Mouse (Mus musculus) cerebellum, postnatal 14 days (tissue): ENCODE measurements around the gene Ntm.
A peak's percentile ranks its signal among the peaks of the same experiment; 100 is the strongest.

Experiments used
- DNase-seq, 2 experiments: peaks; one replicate each; pipeline ENCODE4 v3.0.0; 2021; ENCODE audit warnings: mixed read lengths in 2 of 2

Ntm gene

DNA sequence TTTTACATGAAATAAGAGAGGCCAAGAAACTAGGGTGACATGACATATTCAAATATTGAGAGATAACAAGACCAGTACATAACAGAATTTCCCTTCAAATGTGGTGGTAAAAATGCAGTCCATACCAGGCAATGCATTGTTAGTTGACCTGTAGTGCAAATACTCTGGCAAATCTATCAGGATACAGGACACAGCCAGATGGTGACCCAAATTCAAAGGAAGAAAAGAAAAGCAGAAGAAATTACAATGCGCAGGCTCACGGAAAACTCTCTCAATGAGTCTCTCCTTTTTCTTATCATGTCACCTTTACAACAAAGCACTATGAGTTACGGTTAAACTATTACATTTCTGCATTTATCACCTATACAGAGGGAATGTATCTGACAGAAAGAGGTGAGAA lies 664.6 kb downstream of the Ntm start:
- DNase-seq, result peak in 1 of 2 experiments; percentile 60

DNA sequence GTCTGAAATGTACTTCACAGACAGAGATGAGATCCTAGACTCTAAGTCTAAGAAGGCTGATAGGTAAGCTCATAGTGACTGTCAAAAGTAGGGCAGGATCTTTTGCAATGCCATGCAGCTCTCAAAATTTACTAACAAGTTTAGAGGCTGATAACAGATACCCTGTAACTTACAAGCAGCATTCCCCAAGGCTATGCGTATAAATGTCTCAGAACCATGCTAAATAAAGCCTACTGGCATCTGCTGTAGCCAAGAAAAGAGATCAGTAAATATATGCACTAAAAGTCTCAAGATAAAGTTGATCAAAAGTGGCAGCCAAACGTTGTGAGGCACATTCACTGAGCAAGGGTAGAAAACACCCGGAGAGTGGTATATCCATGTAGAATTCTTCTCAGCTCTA lies 666.2 kb downstream of the Ntm start:
- no peak for DNase-seq

DNA sequence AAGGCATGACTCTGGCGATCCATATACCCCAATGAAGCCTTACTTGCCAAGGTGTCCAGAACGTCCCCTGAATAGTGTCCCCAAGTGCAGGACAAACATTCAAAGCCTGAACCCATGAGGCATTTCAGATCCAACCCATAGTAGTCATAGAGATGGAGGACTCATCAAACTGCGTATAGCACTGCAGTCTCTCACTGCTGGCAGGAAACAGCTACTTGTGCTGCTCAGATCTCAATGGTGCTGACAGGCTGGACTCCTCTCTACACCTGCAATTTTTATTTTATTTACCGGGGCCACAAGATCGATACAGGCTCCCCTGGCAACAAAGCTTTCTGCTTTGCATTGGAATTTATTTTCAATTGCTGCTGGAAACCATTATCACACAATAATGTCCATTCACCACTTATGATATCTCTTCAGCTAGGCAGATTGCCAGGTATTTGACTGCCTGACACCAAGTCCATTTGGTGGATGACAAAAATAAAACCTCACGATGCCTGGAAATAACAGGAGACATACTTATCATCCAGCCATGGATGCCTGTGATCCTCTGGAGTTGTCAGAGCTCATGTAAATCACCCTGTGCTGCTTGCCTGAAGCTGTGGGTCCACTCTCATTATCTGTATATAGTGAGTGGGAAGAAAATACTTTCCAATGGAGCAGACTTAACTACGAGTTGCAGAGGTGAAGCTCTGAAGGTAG lies 674.8 kb downstream of the Ntm start:
- DNase-seq, result peak in 1 of 2 experiments; percentile 51

DNA sequence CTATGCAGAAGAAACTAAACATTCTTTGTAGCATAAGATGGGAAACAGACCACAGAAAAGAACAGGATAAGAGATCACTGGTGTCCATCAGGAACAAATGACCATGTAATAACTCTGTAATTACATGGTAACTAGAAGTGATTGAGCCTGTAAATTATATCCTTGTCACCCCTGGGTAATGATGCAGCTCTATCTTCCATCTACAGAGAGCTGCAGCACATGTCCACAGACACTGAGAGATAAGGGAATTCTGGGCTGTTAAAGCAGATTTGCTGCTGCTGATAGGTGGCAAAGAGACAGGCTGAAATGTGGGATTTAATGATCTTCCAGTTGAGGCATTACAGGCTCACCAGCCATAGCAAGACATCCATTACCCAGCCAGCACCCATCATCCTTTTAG lies 677.8 kb downstream of the Ntm start:
- no peak for DNase-seq

DNA sequence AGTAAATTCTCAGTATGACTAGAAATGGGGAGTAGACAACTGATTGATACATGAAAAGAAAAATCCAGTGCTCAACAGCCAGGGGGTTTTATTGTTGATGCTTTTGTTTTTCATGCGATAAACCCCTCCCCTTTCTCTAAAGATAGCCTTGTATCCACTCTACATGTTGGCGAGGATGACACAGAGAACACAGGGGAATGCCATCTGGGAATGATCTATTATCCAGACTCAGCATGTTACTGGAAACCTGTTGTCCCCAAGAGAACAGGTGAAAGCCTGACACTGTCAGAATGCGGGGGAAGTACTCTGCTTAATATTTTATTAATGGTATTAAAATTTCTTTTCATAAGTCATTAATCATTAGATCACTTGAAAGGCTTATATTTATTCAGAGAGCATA lies 690.1 kb downstream of the Ntm start:
- no peak for DNase-seq

GRCm38 (mm10) chr9:29269988-29270387 lies 693.0 kb downstream of the Ntm start:
- no peak for DNase-seq

DNA sequence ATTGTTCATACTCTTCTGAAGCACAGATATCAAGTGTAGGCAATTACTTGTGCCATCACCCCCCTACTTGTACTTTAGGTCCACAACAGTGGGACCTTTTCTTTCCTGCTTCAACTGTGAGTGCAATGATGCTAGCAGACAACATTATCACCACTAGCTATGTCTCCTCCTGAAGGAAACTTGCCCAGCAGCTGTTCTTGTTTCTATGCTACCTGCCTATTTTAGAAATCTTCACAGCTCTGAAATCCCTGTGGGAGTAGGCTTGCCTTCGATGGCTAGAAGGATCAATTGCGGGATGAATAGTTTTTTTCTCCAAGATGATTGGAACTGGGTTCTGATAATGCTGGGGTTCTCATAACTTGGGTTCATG lies 693.7 kb downstream of the Ntm start:
- DNase-seq, result no peak

GRCm38 (mm10) chr9:29268583-29269276 lies 694.2 kb downstream of the Ntm start:
- DNase-seq, result peak in 1 of 2 experiments; percentile 46

GRCm38 (mm10) chr9:29267663-29268062 lies 695.3 kb downstream of the Ntm start:
- no peak for DNase-seq

DNA sequence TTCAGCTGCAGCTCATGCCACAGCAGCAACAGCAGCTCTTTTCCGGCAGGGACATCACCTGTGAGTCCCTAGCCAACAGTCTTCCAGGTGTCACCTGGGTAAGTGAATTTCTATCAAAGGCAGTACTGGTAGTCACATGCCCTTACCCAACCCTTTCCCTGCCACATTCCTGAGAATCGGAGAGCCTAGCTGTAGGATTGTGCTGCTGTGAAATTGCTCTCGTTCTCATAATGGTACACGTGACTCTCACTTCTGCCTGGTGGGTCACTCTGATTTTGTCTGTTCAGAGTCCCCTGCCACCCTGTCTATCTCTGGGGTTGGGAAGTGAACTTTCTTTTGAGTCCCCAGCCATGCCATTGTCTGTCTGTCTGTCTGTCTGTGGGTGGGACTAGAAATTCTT lies 697.8 kb downstream of the Ntm start:
- DNase-seq, result no peak

- DNase-seq, result no peak
Measured at GRCm38 (mm10) chr9:29262836-29263235, 700.1 kb downstream of the Ntm start.

- DNase-seq, result no peak
Measured at GRCm38 (mm10) chr9:29252866-29253265, 710.1 kb downstream of the Ntm start.

DNA sequence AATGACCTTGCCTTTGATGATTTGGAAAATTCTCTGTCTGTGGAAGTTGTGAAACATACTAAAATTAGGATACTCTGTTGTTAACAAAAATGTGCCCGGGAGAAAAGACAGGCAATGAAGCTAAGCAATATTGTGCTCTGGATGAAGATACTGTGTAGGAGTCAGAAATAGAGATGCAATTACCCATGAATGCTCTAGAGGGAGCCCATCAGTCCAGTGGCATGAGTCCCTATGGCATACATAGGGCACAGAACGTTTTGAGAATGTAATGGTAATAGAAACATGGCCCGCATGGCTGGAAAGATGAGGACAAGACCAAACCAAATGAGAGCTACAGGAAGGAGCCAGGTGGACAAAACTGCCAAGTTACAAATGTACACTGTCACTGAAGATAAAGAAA lies 712.1 kb downstream of the Ntm start:
- no peak for DNase-seq

DNA sequence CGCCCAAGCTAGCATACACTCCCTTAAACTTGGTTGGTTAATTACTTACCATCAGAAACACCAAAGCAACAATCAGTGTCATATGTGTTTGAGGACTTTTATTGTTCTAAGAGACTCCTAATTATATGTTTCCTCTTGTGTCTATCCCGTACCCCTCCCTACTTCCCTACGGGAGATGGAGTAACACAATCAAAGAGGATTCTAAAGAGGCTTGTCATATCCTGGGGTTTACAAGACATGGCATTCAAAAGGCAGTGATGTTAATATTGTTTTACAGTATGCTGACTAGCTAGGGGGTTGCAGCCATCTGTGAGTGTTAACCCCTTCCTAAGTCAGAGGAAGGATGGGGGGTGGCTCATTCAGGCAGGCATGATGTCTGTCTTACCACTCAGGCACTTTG lies 715.1 kb downstream of the Ntm start:
- DNase-seq, result no peak

- DNase-seq, result peak in 1 of 2 experiments; percentile 67
Measured at GRCm38 (mm10) chr9:29244006-29244405, 718.9 kb downstream of the Ntm start.

GRCm38 (mm10) chr9:29242497-29243422 lies 720.2 kb downstream of the Ntm start:
- DNase-seq, result peak; percentile 92 to 95

DNA sequence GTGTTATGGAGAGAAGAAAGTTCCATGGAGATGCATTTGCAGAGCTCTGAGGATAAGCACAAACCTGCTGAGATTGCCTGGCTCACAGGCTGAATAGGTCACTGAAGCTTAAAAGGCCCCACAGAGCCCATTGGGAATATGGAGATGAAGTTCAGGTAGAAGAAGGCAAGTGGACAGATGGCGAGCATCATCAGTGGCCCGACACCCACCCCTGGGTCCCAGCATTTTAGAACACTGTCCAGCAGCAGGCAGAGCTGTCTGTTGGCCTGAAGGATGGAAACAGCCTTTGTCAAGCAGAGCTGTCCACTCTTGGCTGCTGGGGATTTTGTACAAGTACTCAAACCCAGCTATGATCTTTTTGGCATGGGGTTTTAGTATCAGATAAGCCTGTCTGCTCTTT lies 722.1 kb downstream of the Ntm start:
- DNase-seq, result peak in 1 of 2 experiments; percentile 60

DNA sequence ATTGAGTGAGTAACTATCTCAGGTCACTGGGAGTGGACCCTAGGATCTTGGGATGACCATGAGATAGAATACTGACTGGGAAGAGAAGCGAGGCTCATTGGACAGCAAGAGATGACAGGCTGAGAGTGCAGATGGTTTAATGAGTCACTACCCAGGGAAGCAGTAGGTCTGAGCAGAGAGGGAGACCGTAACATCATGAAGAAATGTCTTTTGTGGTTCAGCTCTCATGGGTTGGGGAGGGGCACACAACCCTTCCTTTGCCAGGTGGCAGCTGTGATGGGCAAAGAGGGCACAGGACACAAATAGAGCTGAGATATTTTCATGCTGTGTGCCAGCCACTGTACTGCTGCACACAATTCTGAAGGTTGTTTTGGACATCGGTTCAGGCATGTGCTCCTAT lies 724.0 kb downstream of the Ntm start:
- peak; percentile 60 to 77 for DNase-seq

DNA sequence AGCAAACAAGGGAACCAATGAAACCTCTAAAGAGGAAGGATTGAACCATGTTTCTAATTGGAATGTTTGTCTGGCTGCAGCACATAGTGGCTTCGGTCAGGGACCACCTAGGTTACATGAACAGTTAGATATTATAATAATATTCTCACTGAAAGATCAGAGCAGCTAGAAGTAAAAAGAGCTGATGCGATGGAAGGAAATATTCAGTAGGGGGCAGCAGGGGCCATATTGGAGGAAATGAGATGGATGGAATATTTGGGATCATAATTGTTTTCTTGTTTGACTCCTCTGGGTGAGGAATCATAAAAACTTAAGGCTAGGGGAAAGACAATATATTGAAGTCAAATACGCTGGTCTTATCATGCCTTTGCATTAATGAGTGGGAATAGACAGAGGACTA lies 726.2 kb downstream of the Ntm start:
- no peak for DNase-seq

- no peak for DNase-seq
Measured at GRCm38 (mm10) chr9:29227747-29228146, 735.2 kb downstream of the Ntm start.

- peak in 1 of 2 experiments; percentile 52 for DNase-seq
Measured at GRCm38 (mm10) chr9:29222915-29223545, 739.9 kb downstream of the Ntm start.

DNA sequence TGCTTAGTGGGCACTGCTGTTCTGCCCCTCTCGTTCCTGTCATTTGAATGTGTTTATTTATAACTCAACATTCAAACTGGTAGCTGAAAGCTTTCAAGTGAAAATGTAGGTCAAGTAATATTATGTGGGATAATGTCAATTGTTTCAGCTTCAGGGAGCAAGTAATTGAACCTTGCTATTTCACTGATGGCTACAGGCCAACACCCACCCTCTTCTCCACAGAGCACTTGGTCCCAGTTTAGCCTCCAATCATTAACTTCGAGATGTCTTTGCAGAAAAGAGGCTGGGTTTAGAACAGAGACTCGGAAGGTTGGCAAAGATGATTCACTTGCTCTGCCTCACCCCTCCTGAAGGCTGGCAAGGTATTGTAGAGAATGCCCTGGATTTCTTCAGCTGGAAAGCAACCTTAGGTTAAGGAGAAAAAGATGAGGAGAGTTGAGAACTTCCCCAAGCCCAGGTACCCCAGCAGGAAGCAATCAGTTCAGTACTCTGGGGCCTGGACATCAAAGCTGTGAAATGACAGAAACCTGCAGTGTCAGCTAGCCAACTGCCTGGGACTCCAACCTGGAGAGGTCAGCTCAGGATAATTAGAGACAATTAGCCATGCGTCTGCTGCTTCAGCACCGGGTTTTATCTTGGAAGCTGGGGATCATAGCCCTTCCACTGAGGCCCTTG lies 741.9 kb downstream of the Ntm start:
- peak; percentile 64 to 77 for DNase-seq
